Mouse (Mus musculus): ENCODE data around the gene A630001G21Rik. TPM values are rescaled to one million over a fixed set of nuclear protein-coding genes. Genes with fewer than 3 reads are reported as not detected.

A630001G21Rik gene
- polyA plus RNA-seq (2012; rRNA removed), result 4.1 and 4.4 TPM in 2 replicates

GRCm38 (mm10) chr1:85778436-85778835 is at the start of gene A630001G21Rik:
Gene A630001G21Rik (minus strand): TSS chr1:85778643.

GRCm38 (mm10) chr1:85793208-85794105 is 15.0 kb upstream of the A630001G21Rik start, which contains the start of gene Cab39:
Gene Cab39 (plus strand): TSS chr1:85793441.

Other genes with a start within 250 kb of the A630001G21Rik start
- 0.14 TPM in 1 of 2 replicates, not detected in the other for gene G530012D18Rik, start 203.0 kb downstream of the A630001G21Rik start, polyA plus RNA-seq (2012; rRNA removed)
- gene Sp110, start 179.8 kb downstream of the A630001G21Rik start, polyA plus RNA-seq (2012; rRNA removed), result 11.2 and 12.0 TPM in 2 replicates
- gene Sp140, start 178.3 kb downstream of the A630001G21Rik start, polyA plus RNA-seq (2012; rRNA removed), result 6.8 and 8.2 TPM in 2 replicates
- gene Sp100, start 128.7 kb downstream of the A630001G21Rik start, polyA plus RNA-seq (2012; rRNA removed), result 13.7 and 16.3 TPM in 2 replicates
- 22.1 and 24.7 TPM in 2 replicates for gene Cab39, start 14.8 kb upstream of the A630001G21Rik start, polyA plus RNA-seq (2012; rRNA removed)
- 50.6 and 52.4 TPM in 2 replicates for gene Itm2c, start 115.6 kb upstream of the A630001G21Rik start, polyA plus RNA-seq (2012; rRNA removed)
- 0.14 and 0.16 TPM in 2 replicates for gene 4933407L21Rik, start 149.8 kb upstream of the A630001G21Rik start, polyA plus RNA-seq (2012; rRNA removed)
- gene Gpr55, start 182.4 kb upstream of the A630001G21Rik start, polyA plus RNA-seq (2012; rRNA removed), result 0.12 and 0.13 TPM in 2 replicates
- 0.08 and 0.19 TPM in 2 replicates for gene Spata3, start 238.2 kb upstream of the A630001G21Rik start, polyA plus RNA-seq (2012; rRNA removed)

All from liver, embryonic 18 days (tissue).